Mouse (Mus musculus) left cerebral cortex, adult 9 months (tissue): ENCODE results near the gene Jph4.

ENCODE experiments used
- DNase-seq, 2 experiments: peaks; one replicate each; pipeline ENCODE4 v3.0.0; 2022; ENCODE audit warnings: low spot score in 2 of 2

The Jph4 gene

GRCm38 (mm10) chr14:55064481-55065370 is 52.0 kb downstream of the Jph4 start:
- no peak for DNase-seq

DNA sequence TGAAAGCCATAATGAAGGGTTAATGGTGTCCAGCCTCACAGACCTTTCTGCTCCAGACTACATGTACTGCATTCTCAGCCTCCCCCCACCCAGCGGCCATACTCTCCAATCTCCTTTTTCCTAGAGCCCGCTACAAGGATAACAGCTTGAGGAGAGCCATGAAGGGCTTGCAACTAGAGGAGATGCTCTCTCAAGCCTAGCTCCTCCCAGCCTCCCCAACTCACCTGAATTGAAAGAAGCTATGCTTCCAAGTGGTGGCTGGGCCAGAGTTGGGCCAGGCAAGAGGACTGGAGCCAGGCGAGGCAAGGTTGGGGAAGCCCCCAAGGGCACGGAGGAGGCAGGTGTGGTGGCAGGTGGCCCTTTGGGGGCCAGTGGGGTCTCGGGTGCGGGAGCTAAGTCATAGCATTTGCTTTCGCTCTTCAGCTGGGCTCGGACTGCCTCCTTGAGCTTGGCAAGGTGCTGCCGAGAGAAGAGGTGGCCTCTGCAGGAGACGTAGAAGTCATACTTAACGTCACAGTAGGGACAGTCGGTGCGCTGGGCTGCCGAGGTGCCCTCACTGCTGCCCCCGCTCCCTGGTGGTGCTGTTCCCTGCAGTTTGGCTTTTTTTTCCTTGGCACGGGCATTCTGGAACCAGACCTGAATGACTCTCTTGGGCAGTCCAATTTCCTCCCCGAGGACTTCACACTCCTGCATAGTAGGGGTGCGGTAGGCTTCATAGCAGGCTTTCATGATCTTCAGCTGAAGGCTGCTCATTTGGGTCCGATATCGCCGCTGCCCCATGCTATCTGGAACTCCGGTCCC is 53.0 kb downstream of the Jph4 start:
- peak in 1 of 2 experiments; percentile 32 for DNase-seq

DNA sequence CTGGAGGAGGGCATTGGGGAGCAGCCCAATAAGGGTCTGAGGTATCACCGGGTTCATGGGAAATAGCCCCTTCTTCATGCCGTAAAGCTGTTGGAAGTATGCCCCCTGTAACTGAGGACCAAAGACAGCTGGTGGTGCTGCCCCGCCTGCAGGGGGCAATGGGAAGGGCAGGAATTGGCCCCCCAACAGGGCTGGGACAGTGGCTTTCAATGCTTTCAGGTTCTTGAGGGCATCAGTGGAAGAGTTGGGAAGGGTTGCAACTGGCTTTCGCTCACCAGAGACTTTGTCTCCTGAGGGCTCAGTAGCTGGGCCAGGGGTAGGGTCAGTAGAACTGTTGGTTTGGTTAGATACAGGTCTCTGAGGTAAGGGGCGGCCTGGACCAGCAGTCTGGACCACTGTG is 53.6 kb downstream of the Jph4 start:
- no peak for DNase-seq

- peak in 1 of 2 experiments; percentile 75 for DNase-seq
Observed at GRCm38 (mm10) chr14:55062626-55063025, 54.1 kb downstream of the Jph4 start.

GRCm38 (mm10) chr14:55061845-55062244 is 54.9 kb downstream of the Jph4 start:
- DNase-seq: no peak

DNA sequence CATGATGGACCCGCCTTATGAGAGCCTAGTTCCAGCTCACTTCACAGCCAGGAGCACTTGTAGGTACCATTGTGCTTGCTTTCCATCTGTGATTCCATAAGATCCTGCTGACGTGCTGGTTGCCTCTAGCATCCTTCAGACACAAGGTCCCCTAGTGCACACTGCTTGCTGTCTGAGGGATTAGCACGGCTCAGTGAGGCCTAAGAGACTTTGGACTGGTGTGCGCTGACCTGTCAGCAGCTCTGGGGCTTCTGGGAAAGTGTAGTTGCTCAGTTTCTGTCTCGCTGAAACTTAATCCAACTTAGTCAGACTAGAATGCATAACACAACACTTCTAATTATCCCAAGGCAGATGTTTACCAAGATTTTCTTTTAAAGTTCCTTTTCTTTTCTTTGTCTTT is 56.8 kb downstream of the Jph4 start:
- DNase-seq: no peak

- no peak for DNase-seq
Observed at GRCm38 (mm10) chr14:55059009-55059408, 57.7 kb downstream of the Jph4 start.
